Mouse (Mus musculus): ENCODE data around the gene Vps29. TPM values are rescaled to one million over a fixed set of nuclear protein-coding genes. Genes with fewer than 3 reads are reported as not detected.

Vps29 gene
- polyA plus RNA-seq, 1 experiment, result 139 TPM

DNA sequence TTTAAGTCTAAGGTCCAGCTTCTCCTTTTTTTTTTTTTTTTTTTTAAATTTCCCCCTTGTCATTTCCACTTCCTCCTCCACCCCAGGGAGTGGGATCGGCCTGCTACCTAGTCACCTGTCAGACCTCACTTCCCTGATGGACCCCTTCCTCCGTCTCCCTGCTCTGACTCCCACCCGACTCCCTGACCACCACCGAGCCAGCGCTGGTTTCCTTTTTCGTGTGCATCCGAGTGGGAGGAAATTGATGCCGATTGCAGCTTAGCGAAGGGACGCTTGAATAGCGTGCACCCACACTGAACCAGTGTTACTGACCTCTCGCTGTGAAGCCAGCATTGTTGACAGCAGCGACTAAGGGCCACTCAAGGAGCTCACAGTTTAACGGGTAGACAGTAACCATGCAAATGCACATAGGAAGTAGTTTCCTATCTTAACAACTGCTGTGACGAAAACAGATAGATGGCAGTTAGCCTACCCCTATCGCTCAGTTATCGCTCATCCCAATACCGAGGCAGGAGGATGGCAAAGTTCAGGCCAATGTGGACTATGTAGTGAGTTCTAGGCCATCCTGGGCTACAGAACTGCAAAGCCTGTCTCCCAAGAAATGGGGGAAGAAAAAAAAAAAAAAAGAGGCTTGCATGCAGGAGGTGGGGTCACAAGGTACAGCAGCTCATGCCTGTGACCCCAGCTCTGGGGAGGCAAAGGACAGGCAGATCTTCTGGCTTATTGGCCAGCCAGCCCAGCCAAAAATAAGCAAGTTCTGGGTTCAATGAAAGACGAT is 38.2 kb downstream of the Vps29 start:
- TF ChIP-seq SRF (IDR thresholded peaks at IDR 0.05; ENCODE audit: control insufficient read depth, insufficient read length, low read depth), result no peak
- TF ChIP-seq USF1 (IDR thresholded peaks at IDR 0.05; ENCODE audit: low read depth), result no peak
- no peak for TF ChIP-seq MYOD1 (IDR thresholded peaks at IDR 0.05; ENCODE audit: control insufficient read depth in 1 of 3, insufficient read length in 2 of 3, low read depth in 2 of 3)
- TF ChIP-seq REST (IDR thresholded peaks at IDR 0.05; ENCODE audit: insufficient read depth, insufficient read length), result no peak
- no peak for TF ChIP-seq E2F4 (IDR thresholded peaks at IDR 0.05; ENCODE audit: insufficient read depth)
- TF ChIP-seq TCF12 (IDR thresholded peaks at IDR 0.05; ENCODE audit: insufficient read depth, poor library complexity, severe bottlenecking), result no peak
- TF ChIP-seq POLR2AphosphoS2 (IDR thresholded peaks at IDR 0.05; ENCODE audit: insufficient read length, low read depth), result no peak
- no peak for TF ChIP-seq MYOG (IDR thresholded peaks at IDR 0.05; ENCODE audit: control insufficient read depth in 1 of 3, insufficient read depth in 1 of 3, insufficient read length in 2 of 3, low read depth in 2 of 3)
- no peak for TF ChIP-seq MAX (IDR thresholded peaks at IDR 0.05; ENCODE audit: low read depth)
- no peak for TF ChIP-seq CEBPB (IDR thresholded peaks at IDR 0.05; ENCODE audit: insufficient read depth, poor library complexity, severe bottlenecking)
- no peak for TF ChIP-seq TCF3 (IDR thresholded peaks at IDR 0.05; ENCODE audit: insufficient read length, low read depth)
- no peak for TF ChIP-seq POLR2A (IDR thresholded peaks at IDR 0.05; ENCODE audit: insufficient read length, low read depth)
- peak overlapping the region; percentile 68 for H3K4me3 ChIP-seq
- peaks cover 18% of the 10 kb centered on the region for H3K79me2 ChIP-seq (ENCODE audit: control insufficient read depth, insufficient read depth)
- H3K36me3 ChIP-seq (ENCODE audit: control insufficient read depth, insufficient read depth), result peaks cover under 1% of the 10 kb centered on the region
- peak overlapping the region; percentile 94 for H3K4me2 ChIP-seq (ENCODE audit: low read depth)
- H3ac ChIP-seq (ENCODE audit: control insufficient read depth, insufficient read length), result peak overlapping the region; percentile 22
- H3K27me3 ChIP-seq (ENCODE audit: control insufficient read depth, insufficient read depth, insufficient read length), result no peaks in the 10 kb centered on the region

DNA sequence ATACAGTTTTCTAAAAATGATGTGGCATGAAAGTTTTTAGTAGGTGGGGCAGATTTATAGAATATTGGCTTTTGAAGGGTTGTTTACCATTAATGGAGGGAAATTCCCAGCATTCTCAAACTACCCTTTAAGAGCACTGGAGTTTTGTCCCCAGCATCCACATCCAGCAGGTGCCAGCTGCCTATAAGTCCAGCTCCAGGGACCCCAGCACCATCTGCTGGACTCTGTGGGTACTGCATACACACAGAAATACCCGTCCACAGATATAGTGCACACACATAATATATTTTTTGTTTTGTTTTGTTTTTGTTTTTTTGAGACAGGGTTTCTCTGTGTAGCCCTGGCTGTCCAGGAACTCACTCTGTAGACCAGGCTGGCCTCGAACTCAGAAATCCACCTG is 39.7 kb downstream of the Vps29 start:
- Histone ChIP-seq H3K4me3 (no peak overlapping the region), H3K36me3 (ENCODE audit: control insufficient read depth, insufficient read depth) (peaks cover 7% of the 10 kb centered on the region), H3K4me2 (ENCODE audit: low read depth) (no peak overlapping the region), H3ac (ENCODE audit: control insufficient read depth, insufficient read length) (no peak overlapping the region), H3K79me2 (ENCODE audit: control insufficient read depth, insufficient read depth) (peaks cover 18% of the 10 kb centered on the region), H3K27me3 (ENCODE audit: control insufficient read depth, insufficient read depth, insufficient read length) (no peaks in the 10 kb centered on the region)
- TF ChIP-seq MYOG (IDR thresholded peaks at IDR 0.05; ENCODE audit: control insufficient read depth in 1 of 3, insufficient read depth in 1 of 3, insufficient read length in 2 of 3, low read depth in 2 of 3), result peak in 1 of 3 experiments; percentile 4
- peak in 1 of 3 experiments; percentile 24 for TF ChIP-seq MYOD1 (IDR thresholded peaks at IDR 0.05; ENCODE audit: control insufficient read depth in 1 of 3, insufficient read length in 2 of 3, low read depth in 2 of 3)
- TF ChIP-seq REST (IDR thresholded peaks at IDR 0.05; ENCODE audit: insufficient read depth, insufficient read length), result no peak

DNA sequence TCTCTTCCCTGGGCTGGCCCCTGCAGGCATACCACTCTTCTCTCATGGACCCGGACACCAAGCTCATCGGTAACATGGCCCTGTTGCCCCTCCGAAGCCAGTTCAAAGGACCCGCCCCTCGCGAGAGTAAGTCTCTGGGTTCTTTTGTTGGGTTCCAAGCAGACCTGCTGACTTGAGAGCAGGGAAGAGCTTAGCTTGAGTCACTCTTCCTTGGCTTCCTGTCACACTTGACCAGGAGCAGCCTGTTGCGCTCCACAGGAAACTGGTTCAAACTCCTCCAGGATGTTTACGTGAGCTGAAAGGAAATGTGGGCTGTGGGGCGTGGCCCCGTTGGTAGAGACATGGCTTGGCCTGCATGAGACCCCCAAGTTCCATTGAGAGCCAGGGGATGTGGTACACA is 42.6 kb downstream of the Vps29 start:
- Histone ChIP-seq H3K27me3 (ENCODE audit: control insufficient read depth, insufficient read depth, insufficient read length) (no peaks in the 10 kb centered on the region), H3ac (ENCODE audit: control insufficient read depth, insufficient read length) (no peak overlapping the region), H3K36me3 (ENCODE audit: control insufficient read depth, insufficient read depth) (peaks cover 10% of the 10 kb centered on the region), H3K4me2 (ENCODE audit: low read depth) (no peak overlapping the region), H3K4me3 (no peak overlapping the region), H3K79me2 (ENCODE audit: control insufficient read depth, insufficient read depth) (peaks cover 18% of the 10 kb centered on the region)
- TF ChIP-seq POLR2AphosphoS2 (IDR thresholded peaks at IDR 0.05; ENCODE audit: insufficient read length, low read depth) (no peak), POLR2A (IDR thresholded peaks at IDR 0.05; ENCODE audit: insufficient read length, low read depth) (no peak), REST (IDR thresholded peaks at IDR 0.05; ENCODE audit: insufficient read depth, insufficient read length) (no peak), TCF12 (IDR thresholded peaks at IDR 0.05; ENCODE audit: insufficient read depth, poor library complexity, severe bottlenecking) (no peak), E2F4 (IDR thresholded peaks at IDR 0.05; ENCODE audit: insufficient read depth) (no peak), MYOD1 (IDR thresholded peaks at IDR 0.05; ENCODE audit: control insufficient read depth in 1 of 3, insufficient read length in 2 of 3, low read depth in 2 of 3) (no peak), CEBPB (IDR thresholded peaks at IDR 0.05; ENCODE audit: insufficient read depth, poor library complexity, severe bottlenecking) (no peak), SRF (IDR thresholded peaks at IDR 0.05; ENCODE audit: control insufficient read depth, insufficient read length, low read depth) (no peak)

DNA sequence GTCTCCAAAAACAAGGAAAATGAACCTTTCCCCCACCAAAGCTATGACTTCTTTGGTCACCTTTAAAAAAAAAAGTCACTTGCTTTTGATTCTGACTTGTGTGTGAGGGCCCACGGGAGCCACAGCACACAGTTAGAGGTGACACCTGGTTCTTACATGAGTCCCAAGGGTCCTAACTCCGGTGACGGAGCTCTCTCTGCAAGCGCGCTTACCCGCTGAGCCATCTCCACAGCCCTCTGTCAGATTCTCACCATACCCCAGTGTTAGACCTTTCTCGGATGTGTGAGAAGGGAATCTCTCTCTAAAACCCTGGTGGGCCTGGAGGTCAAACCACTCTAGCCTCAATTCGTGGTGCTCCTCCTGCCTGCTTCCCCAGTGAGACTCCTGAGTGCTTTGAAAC is 43.3 kb downstream of the Vps29 start:
- Histone ChIP-seq H3K36me3 (ENCODE audit: control insufficient read depth, insufficient read depth) (peaks cover 10% of the 10 kb centered on the region), H3K79me2 (ENCODE audit: control insufficient read depth, insufficient read depth) (peaks cover 13% of the 10 kb centered on the region), H3K27me3 (ENCODE audit: control insufficient read depth, insufficient read depth, insufficient read length) (no peaks in the 10 kb centered on the region), H3ac (ENCODE audit: control insufficient read depth, insufficient read length) (no peak overlapping the region), H3K4me3 (no peak overlapping the region), H3K4me2 (ENCODE audit: low read depth) (no peak overlapping the region)
- TF ChIP-seq MYOG (IDR thresholded peaks at IDR 0.05; ENCODE audit: control insufficient read depth in 1 of 3, insufficient read depth in 1 of 3, insufficient read length in 2 of 3, low read depth in 2 of 3), result no peak
- no peak for TF ChIP-seq USF1 (IDR thresholded peaks at IDR 0.05; ENCODE audit: low read depth)
- TF ChIP-seq MAX (IDR thresholded peaks at IDR 0.05; ENCODE audit: low read depth), result no peak
- TF ChIP-seq E2F4 (IDR thresholded peaks at IDR 0.05; ENCODE audit: insufficient read depth), result no peak
- no peak for TF ChIP-seq TCF12 (IDR thresholded peaks at IDR 0.05; ENCODE audit: insufficient read depth, poor library complexity, severe bottlenecking)
- no peak for TF ChIP-seq MYOD1 (IDR thresholded peaks at IDR 0.05; ENCODE audit: control insufficient read depth in 1 of 3, insufficient read length in 2 of 3, low read depth in 2 of 3)
- TF ChIP-seq CEBPB (IDR thresholded peaks at IDR 0.05; ENCODE audit: insufficient read depth, poor library complexity, severe bottlenecking), result no peak
- no peak for TF ChIP-seq SRF (IDR thresholded peaks at IDR 0.05; ENCODE audit: control insufficient read depth, insufficient read length, low read depth)
- TF ChIP-seq POLR2AphosphoS2 (IDR thresholded peaks at IDR 0.05; ENCODE audit: insufficient read length, low read depth), result no peak
- no peak for TF ChIP-seq TCF3 (IDR thresholded peaks at IDR 0.05; ENCODE audit: insufficient read length, low read depth)
- no peak for TF ChIP-seq REST (IDR thresholded peaks at IDR 0.05; ENCODE audit: insufficient read depth, insufficient read length)
- TF ChIP-seq POLR2A (IDR thresholded peaks at IDR 0.05; ENCODE audit: insufficient read length, low read depth), result no peak
